Mouse (Mus musculus) cerebellum, postnatal 14 days (tissue): ENCODE results near the gene C2cd4a.

ENCODE experiments used
- DNase-seq, 2 experiments: peaks; one replicate each; pipeline ENCODE4 v3.0.0; 2021; ENCODE audit warnings: mixed read lengths in 2 of 2

The C2cd4a gene

DNA sequence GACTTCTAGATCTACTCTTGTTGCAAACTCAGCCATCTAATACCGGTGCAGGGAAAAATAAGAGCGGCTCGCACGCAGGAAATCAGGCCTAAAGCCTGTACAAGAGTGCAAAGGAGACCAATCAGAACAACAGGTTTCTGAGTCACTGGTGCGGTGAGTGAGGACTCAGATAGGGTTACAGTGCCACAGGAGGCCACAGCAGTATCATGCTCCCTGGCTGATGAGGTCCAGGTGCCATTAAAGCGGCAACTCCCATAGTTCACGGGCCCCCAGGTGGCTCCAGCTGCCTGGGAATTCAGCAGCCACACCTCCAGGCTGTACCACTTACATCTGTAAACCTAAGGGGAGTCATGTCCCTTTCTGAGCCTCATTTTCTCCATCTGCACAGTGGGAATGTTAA, 45.8 kb downstream of the C2cd4a start:
- no peak for DNase-seq

DNA sequence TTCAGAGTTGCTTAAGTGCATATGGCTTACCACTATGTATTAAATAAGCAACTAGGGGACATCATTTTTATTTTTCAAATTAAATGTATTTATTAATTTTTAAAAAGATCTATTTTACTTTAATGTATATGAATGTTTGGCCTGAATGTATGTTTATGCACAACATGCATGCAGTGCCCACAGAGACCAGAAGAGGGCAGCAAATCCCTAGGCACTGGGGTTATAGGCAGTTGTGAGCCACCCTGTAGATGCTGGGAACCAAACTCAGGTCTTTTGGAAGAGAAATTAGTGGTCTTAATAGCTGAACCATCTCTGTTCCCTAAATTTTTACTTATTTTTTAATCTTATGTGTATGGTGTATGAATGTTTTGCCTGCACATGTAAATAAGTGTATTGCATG, 48.2 kb downstream of the C2cd4a start:
- peak in 1 of 2 experiments; percentile 49 for DNase-seq

DNA sequence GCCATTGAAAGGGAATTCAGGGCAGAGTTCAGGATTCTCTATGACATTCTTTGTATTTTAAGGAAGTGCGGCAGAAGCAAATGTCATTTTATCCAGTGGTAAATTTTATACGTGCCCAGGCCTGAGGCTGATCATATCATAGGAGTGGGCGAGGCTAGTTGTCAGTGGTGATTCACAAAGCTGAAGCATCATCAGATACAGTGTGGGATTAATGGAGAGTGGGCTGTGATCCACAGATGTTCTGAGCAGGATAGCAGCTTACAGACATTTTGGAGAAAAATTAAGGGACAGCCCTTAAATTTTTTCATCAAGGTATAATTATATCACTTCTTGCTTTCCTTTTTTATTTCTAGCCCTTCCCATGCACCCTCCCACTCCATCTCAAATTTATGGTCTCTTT, 48.7 kb downstream of the C2cd4a start:
- no peak for DNase-seq

DNA sequence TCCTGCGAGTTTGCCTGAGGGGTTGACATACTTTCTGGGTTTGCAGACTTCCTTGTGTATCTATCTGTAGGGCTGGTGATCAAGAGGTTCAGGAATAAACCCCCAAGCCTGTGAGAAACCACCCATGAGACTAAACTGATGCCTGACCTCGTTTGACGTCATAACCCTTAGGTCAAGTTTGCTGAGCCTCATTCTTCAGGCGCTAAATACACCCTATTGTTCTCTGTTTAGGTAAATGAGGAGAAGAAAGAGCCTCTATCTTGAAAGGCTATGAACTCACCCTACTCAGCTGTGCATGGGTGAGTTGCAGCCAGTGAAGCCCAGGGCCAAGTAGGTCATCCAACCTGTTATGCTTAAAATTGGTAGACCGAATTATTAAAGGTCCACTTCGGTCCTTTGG, 49.3 kb downstream of the C2cd4a start:
- no peak for DNase-seq
